Mouse (Mus musculus) G1E-ER4 (cell line): ENCODE measurements around the gene Ccpg1. TPM values are rescaled to one million over a fixed set of nuclear protein-coding genes. Genes with fewer than 3 reads are reported as not detected.

ENCODE experiments used
- GATA1 ChIP-seq: IDR thresholded peaks from one replicate; pipeline ENCODE4 v1.8.0; 2012; ENCODE audit warnings: low read length, inconsistent platforms
- polyA plus RNA-seq: library from polyadenylated mRNA; stranded (reverse); fragments of >175 nt; gene quantifications from 2 replicates; pipeline ENCODE4 v1.2.3, GENCODE M21; 2012

Ccpg1 gene
- polyA plus RNA-seq, 1 experiment, result 0.73 TPM

DNA sequence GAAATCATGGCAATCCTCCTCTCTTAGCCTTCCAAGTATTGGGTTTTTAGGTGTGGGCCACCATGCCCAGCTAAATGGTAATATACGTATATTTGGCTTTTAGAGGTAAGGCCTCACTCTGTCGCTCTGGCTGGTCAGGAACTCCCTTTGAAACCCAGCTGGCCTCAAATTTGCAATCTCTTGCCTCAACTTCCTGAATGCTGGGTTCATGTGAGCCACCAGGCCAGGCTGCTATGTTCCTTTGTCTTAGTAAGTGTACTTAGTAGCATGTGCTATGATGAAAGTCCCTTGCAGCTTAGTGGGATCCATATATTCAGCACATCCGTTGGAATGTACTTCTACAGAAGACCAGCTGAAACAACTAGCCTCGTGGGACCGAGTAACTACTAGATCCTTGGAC lies 10.5 kb upstream of the Ccpg1 start:
- no peak for TF ChIP-seq GATA1

DNA sequence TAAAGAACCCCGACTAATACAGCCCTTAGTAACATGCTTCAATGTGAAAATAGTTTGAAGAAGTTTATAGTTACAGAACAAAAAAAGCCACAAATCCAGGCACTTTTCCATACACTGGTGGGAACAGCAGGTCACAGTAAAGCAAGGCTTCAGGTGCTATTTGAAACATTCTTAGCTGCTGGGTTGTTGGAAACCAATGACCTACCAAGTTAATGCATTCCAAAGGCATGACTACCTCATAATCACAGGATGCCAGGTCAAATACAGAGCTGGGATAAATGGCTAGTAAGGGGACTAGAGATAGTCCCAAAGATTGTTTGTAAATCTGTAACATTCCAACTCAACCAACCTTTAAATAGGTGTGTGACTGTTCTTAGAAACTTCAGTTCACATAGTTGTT lies 10.0 kb upstream of the Ccpg1 start:
- no peak for TF ChIP-seq GATA1

GRCm38 (mm10) chr9:72983066-72983465 lies 2.2 kb upstream of the Ccpg1 start:
- TF ChIP-seq GATA1, result no peak

DNA sequence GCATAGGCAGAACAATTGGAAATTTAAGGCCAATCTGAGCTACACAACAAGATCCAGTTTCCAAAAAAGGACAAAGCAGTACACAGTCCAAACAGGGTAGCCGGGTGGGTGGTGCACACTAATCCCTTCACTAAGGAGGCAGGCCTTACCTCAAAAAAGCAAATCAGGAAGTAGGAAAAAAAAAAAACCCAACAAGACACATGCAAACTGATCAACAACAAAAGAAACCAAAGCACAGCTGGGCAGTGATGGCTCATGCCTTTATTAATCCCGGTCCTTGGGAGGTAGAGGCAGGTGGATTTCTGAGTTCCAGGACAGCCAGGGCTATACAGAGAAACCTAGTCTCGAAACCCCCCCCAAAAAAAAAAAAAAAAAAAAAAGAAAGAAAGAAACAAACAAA lies 2.5 kb downstream of the Ccpg1 start:
- no peak for TF ChIP-seq GATA1

GRCm38 (mm10) chr9:72988706-72989105 lies 3.5 kb downstream of the Ccpg1 start:
- TF ChIP-seq GATA1, result no peak

DNA sequence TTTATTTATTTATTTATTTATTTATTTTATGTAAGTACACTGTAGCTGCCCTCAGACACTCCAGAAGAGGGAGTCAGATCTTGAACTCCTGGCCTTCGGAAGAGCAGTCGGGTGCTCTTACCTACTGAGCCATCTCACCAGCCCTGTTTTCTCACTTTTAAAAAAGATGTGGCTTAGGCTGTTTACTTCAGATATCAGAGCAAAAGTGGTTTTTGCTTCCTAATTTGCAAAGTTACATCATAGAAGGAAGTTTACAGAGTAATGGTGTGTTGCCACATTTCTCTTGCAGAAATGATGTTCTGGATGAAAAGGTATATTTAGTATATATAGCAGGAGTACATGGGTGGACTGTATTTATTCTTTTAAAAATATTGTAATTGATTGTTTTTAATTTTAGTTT lies 6.2 kb downstream of the Ccpg1 start:
- TF ChIP-seq GATA1, result no peak

DNA sequence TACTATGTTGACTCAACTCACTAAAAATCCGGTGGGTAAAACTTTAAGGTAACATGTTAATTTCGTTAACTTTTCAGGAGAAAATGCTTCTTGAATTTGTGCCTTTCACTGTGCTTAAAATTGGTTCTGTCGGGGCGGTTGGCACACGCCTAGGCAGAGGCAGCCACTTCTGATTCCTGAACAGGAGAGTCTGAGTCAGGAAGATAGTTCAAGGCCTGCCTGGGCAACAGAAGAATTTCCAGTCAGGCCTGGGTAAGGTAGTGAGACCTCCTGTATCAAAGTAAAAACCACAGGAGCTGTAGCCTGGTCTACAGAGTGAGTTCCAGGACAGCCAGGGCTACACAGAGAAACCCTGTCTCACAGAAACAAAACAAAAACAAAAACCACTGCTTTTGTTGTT lies 7.3 kb downstream of the Ccpg1 start:
- no peak for TF ChIP-seq GATA1

- TF ChIP-seq GATA1, result no peak
Measured at GRCm38 (mm10) chr9:72996167-72996566, 10.9 kb downstream of the Ccpg1 start.

DNA sequence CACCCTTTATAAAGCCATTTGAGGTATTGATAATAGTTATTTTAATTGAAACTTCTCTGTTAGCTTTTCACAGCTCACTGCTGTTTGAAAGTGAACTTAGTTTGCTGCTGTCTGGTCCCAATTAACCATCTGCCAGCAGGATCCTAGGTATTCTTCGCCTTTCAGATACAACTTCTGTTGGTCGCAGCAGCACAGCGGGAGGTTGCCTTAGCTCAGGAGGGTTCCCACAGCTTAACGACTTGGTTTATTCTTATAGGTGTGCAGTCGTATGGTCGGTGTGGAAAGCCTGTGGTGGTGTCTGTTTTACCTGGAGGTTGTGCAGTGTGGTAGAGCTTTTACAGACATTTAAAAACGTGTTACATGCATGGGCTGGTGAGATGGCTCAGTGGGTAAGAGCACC lies 11.6 kb downstream of the Ccpg1 start:
- no peak for TF ChIP-seq GATA1

GRCm38 (mm10) chr9:73000487-73000886 lies 15.3 kb downstream of the Ccpg1 start:
- no peak for TF ChIP-seq GATA1

- TF ChIP-seq GATA1, result no peak
Measured at GRCm38 (mm10) chr9:73001314-73002011, 16.2 kb downstream of the Ccpg1 start.

GRCm38 (mm10) chr9:73002177-73002576 lies 16.9 kb downstream of the Ccpg1 start:
- TF ChIP-seq GATA1, result no peak

GRCm38 (mm10) chr9:73004076-73004475 lies 18.8 kb downstream of the Ccpg1 start:
- no peak for TF ChIP-seq GATA1

GRCm38 (mm10) chr9:73005106-73005505 lies 19.9 kb downstream of the Ccpg1 start:
- TF ChIP-seq GATA1, result no peak

DNA sequence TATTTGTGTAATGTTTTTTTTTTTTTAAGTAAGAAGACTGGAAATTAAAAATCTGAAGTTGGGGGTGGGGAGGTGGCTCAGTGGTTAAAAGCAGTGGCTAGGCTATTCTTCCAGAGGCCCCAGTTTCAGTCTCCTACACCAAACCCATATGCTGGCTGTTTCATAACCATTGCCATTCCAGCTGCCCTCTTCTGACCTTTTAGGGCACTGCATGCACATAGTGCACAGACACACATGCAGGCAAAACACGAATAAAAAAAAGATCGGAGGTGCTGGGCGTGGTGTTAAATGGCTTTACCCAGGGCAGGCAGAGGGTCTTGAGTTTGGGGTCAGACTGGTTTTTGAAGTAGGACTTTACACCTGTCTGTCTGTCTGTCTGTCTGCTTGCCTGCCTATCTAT lies 20.9 kb downstream of the Ccpg1 start:
- TF ChIP-seq GATA1, result no peak

DNA sequence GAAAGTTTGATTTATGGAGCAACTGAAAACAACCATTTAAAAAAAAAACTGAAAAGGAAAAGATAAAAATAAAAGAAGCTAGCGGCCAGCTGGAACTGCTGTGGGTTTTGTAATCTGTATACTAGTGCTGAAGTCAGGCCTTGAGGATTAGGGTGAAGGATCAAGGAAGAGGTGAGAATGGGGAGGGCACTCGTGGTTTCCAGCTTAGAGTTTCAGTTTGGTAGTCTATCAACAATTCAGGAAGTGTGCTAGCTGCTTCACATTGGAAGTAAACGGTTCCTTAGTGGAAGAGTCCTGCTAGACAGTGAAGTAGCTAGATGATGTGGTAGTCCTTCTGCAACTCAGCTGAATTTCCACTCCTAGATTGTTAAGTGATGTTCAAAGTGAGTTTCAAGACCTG lies 23.2 kb downstream of the Ccpg1 start:
- no peak for TF ChIP-seq GATA1

DNA sequence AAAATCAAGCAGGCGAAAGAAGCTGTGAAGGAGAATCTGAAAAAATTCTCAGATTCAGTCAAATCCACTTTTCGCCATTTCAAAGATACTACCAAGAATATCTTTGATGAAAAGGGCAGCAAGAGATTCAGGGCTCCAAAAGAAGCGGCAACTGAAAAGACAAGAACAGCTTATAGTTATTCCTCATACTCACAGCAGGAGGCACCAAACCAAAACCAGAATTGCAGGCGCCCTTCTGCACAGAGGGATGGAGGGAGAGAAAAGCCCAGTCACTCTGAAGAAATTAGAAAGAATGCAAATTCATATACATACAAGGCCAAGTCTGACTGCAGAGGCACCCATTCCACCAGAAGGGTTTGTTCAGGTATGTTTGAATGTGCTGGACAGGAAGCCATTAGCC lies 27.4 kb downstream of the Ccpg1 start:
- no peak for TF ChIP-seq GATA1

GRCm38 (mm10) chr9:73014724-73015123 lies 29.5 kb downstream of the Ccpg1 start:
- no peak for TF ChIP-seq GATA1
